Mouse (Mus musculus): Measurements from ENCODE around the gene Dmd.

DNA sequence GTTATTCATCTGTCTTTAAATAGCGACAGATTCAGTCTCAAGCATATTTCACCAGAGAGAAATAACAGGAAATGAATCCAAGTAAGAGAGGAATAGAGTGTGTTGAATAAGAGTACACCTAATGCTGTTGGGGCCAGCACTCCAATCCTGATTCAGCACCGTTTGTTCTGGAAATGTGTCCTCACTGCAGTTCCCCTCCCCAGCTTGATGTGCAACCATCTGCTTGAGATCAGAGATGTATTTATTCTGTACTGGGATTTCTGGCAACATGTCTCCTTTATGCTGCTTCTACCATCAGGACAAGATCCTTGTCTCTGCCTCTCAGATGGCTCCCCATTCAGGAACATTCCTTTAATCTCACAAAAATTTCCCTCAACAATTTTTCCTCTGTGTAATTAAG is 271.9 kb downstream of the Dmd start:
- TF ChIP-seq POLR2A (IDR thresholded peaks at IDR 0.05; ENCODE audit: borderline replicate concordance, control insufficient read depth, low read depth, low read length) (no peak), CTCF (IDR thresholded peaks at IDR 0.05; ENCODE audit: control insufficient read depth, insufficient read depth, low read length) (no peak)

Data from bone marrow, adult 2 months (tissue).